Mouse (Mus musculus): ENCODE measurements at regions not wholly inside any gene's neighbourhood (a gene's known extent, or its start where the extent isn't known, plus 50 kb on each side); places are given as distances from the start of the nearest gene placed in this dataset.
"Not testable (repeated sequence)": the region's sequence is repeated elsewhere in the genome, so short reads cannot be mapped to it uniquely, and the experiment has no call there.

GRCm38 (mm10) chr2:116526203-116526602, 352.3 kb upstream of the Tmco5 start:
- DNase-seq (ENCODE audit: low spot score in 2 of 2), result not testable (repeated sequence)

- DNase-seq (ENCODE audit: low spot score in 2 of 2), result no peak
Observed at GRCm38 (mm10) chr2:116536453-116536852, 342.0 kb upstream of the Tmco5 start.

DNA sequence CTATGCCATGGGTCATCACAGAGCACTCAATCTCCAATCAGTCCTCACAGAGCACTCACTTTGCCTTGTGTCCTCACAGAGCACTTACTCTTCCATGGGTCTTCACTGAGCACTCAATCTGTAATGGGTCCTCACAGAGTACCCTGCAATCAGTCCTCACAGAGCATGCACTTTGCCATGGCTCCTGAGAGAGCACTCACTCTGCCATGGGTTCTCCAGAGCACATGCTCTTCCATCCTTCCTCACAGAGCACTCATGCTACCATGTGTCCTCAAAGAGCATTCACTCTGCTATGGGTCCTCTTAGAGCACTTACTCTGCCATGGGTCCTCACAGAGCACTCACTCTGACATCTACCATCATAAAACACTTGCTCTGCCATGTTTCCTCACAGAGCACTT, 319.1 kb upstream of the Tmco5 start:
- DNase-seq (ENCODE audit: low spot score in 2 of 2), result no peak

DNA sequence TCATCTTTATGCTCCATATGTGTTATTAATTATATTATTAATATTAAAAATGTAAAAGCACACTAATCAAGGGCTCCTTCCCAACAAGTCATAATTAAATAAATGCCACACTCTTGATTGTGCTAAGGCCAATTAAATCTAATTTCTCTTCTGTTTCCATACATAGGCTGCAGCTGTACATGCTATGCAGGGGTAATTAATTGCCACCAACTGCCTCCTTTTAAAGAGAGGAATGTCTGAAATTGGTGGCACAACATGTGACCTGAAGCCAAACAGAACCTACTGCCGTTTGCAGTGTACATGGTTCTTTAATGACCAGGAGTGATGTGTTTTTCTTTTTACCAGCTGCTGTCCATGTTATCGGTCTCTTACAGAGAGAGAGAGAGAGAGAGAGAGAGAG, 294.5 kb upstream of the Tmco5 start:
- no peak for DNase-seq (ENCODE audit: low spot score in 2 of 2)

- DNase-seq (ENCODE audit: low spot score in 2 of 2), result no peak
Observed at GRCm38 (mm10) chr2:116586203-116586959, 292.1 kb upstream of the Tmco5 start.

GRCm38 (mm10) chr2:116605869-116606268, 272.6 kb upstream of the Tmco5 start:
- DNase-seq (ENCODE audit: low spot score in 2 of 2), result no peak

GRCm38 (mm10) chr2:116639935-116640334, 238.6 kb upstream of the Tmco5 start:
- no peak for DNase-seq (ENCODE audit: low spot score in 2 of 2)

DNA sequence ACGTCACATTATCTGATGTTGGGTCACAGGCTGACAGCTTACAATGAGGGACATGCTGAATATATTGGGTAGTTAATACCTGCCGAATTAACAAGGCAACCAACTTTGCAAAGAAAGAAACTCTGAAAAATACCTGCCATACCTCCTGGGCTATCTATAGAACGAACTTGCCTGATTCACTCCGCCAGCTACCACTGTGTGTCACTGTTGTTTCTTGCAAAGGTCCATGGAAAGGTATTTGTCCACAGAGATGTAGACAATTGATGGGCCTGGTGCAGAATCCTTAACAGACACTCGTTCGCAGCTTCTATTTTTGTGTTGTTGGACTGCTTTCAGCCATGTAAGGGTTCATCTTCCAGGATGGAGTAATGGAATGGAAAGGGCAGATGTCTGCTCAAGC, 226.4 kb upstream of the Tmco5 start:
- DNase-seq (ENCODE audit: low spot score in 2 of 2), result no peak

GRCm38 (mm10) chr2:116685756-116686155, 192.7 kb upstream of the Tmco5 start:
- DNase-seq (ENCODE audit: low spot score in 2 of 2), result no peak

DNA sequence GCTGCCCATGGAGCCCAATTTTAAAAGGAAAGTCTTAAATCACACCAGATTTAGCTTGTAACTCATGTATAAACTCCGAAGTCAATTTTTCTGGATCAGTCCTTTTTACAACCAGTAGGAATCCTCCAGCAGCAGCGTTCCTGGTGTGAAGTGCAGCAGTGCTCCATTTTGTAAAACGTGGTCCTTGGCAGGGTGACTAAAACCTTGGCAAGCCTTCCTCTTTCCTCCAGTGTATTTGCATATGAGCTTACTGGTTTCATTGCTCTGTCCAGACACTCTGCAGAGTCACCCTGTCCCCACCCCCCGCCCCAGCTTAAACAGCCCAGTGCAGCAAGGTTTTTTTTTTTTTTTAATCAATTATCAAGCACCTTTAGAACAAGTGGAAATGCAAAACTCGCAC, 180.9 kb upstream of the Tmco5 start:
- DNase-seq (ENCODE audit: low spot score in 2 of 2), result no peak

DNA sequence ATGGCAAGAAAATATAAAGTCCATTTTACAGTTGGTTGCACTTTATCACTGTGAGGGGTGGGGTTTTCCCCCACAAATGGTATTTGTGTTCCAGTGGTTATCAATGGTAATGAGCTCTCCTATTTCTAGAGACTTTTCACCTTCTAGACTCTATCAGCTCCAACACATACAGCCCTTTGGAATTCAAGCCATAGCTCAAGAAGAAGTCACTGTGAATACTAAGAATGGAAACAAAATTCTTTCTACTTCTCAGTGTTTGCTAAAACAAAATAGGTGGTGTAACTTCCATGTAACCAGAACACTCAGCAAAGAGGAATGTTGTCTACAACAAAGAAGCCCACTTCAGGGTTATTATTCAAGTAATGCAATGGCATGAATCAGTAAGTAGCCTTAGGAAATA, 173.8 kb upstream of the Tmco5 start:
- DNase-seq (ENCODE audit: low spot score in 2 of 2), result no peak

- DNase-seq (ENCODE audit: low spot score in 2 of 2), result no peak
Observed at GRCm38 (mm10) chr2:116709608-116710007, 168.9 kb upstream of the Tmco5 start.

- DNase-seq (ENCODE audit: low spot score in 2 of 2), result no peak
Observed at GRCm38 (mm10) chr2:116716529-116717201, 161.8 kb upstream of the Tmco5 start.

GRCm38 (mm10) chr2:116718637-116719036, 159.9 kb upstream of the Tmco5 start:
- no peak for DNase-seq (ENCODE audit: low spot score in 2 of 2)

DNA sequence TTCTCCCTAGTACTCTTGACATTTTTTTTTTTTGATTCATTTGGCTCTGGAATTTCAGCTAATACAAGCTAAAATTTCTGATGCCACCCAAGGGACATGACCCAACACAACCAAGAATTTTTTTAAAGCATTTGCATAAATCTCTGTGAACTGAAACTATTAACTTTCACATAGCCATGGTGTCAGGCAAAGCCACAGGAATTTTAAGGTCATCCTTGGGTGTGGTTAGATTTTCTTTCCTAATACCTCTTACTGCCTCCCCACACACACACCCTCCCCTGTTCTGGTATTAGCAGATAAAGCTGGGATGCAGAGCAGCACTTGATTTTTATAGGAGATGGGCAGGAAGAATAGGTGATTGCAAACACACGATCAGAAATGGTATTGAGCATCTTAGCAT, 150.9 kb upstream of the Tmco5 start:
- no peak for DNase-seq (ENCODE audit: low spot score in 2 of 2)

- DNase-seq (ENCODE audit: low spot score in 2 of 2), result peak; percentile 16 to 30
Observed at GRCm38 (mm10) chr2:116735702-116736101, 142.8 kb upstream of the Tmco5 start.

DNA sequence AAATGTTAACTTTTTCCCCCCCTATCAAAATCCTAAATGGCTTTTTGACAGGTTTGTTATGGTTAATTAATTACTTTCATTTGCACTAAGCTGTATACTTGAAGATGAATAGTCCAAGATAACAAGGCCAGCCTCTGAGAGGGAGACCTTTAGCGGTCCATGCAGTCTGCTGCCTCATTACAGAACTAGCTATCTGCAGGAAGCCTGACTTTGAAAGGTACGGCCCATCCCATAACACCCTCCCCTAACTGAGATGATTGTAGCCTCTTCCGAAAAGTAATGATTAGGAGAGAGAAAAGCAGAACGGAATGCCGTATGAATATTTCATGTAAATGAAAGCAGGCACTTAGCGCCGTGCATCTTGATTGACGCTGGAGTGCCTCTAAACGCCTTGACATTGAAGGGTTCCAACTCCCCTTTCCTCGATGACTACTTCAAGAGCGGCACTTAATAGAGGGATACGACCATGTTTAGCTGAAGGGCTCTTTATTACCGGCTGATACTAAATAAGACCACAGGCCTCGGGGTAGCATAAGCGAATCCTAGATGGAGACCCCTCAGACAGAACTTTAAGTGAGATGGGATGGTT, 109.9 kb upstream of the Tmco5 start:
- no peak for DNase-seq (ENCODE audit: low spot score in 2 of 2)

- DNase-seq (ENCODE audit: low spot score in 2 of 2), result no peak
Observed at GRCm38 (mm10) chr2:116769186-116769585, 109.3 kb upstream of the Tmco5 start.

- no peak for DNase-seq (ENCODE audit: low spot score in 2 of 2)
Observed at GRCm38 (mm10) chr2:116772569-116772968, 105.9 kb upstream of the Tmco5 start.

DNA sequence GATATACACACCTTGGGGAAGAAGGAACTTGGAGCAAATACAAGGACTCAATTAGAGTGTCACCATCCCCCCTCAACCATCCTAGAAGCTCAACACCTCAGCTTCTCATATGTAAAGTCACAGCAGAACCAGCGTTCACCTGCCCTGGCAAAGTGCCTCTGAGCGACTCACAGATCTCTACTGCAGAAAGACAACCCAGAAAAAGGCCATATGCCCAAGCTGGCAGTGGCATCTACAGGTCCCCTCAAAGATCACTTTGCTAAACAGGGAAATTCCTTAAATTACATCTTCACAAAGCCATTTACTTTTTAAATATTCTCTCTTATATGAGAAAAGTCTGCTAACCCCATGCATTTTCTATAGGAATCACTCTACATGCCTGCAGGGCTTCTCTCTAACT, 78.3 kb upstream of the Tmco5 start:
- DNase-seq (ENCODE audit: low spot score in 2 of 2), result no peak

DNA sequence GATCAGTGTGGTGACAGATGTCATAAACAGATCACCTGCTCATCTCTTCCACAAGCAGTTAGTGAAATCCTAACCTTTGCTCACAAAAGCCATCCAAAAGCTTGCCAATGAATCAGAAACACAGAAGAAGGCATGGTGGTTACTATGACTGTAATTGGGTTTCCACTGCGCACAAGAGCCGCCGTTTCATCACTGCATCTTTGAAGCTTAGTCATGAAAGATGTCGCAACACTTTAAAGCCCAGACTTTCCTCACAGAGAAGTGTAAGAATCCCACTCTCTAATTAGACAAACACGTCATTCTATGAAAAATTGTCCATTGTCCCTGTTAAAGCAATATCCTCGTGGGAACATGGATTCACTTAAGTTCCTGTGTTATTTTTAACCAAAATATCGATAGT, 76.9 kb upstream of the Tmco5 start:
- no peak for DNase-seq (ENCODE audit: low spot score in 2 of 2)

GRCm38 (mm10) chr2:116807207-116807606, 71.3 kb upstream of the Tmco5 start:
- DNase-seq (ENCODE audit: low spot score in 2 of 2), result no peak
